Mouse (Mus musculus): Measurements from ENCODE around the gene Igfbp3. TPM values are rescaled to one million over a fixed set of nuclear protein-coding genes. Genes with fewer than 3 reads are reported as not detected.

Gene Igfbp3
- 258 and 266 TPM in 2 replicates for polyA plus RNA-seq (2014; fragmentation: Nextera tagmentation; extraction: Ambion mirVana)

GRCm38 (mm10) chr11:7213501-7214341, at the start of gene Igfbp3:
Igfbp3 (minus strand) TSS chr11:7213923.
- DNase-seq (ENCODE audit: low spot score) (peak; percentile 86), ATAC-seq (ENCODE audit: low read depth) (peak; percentile 83)
- Histone ChIP-seq H3K4me2 (ENCODE audit: low read depth, low read length) (peak within 1 kb of the TSS; percentile 73), H3K27me3 (replicated peaks; ENCODE audit: control insufficient read depth, insufficient read depth, low read length) (no peaks in the 10 kb centered on the region; the same call in 1 of the 2 replicates), H3K9ac (ENCODE audit: low read depth, low read length) (peak within 1 kb of the TSS; percentile 73), H3K36me3 (ENCODE audit: control insufficient read depth, insufficient read depth, low read length) (peaks cover 13% of the 10 kb centered on the region), H3K4me1 (ENCODE audit: control insufficient read depth, insufficient read depth, low read length) (peaks cover 7% of the 10 kb centered on the region; the same call in 1 of the 2 replicates), H3K27ac (replicated peaks; ENCODE audit: low read depth, low read length) (peak within 1 kb of the TSS; percentile 79), H3K4me3 (ENCODE audit: low read depth, low read length) (peak within 1 kb of the TSS; percentile 66), H3K9me3 (ENCODE audit: control insufficient read depth, low read length) (no peaks in the 10 kb centered on the region)
- 0% methylated on average over 5 of the region's 104 CpGs for WGBS

GRCm38 (mm10) chr11:7250870-7251269, 37.1 kb upstream of the Igfbp3 start:
- Histone ChIP-seq H3K36me3 (ENCODE audit: control insufficient read depth, insufficient read depth, low read length) (no peaks in the 10 kb centered on the region), H3K4me2 (ENCODE audit: low read depth, low read length) (no peak overlapping the region), H3K27ac (replicated peaks; ENCODE audit: low read depth, low read length) (no peak overlapping the region), H3K9me3 (ENCODE audit: control insufficient read depth, low read length) (no peaks in the 10 kb centered on the region), H3K4me3 (ENCODE audit: low read depth, low read length) (no peak overlapping the region), H3K9ac (ENCODE audit: low read depth, low read length) (no peak overlapping the region), H3K27me3 (replicated peaks; ENCODE audit: control insufficient read depth, insufficient read depth, low read length) (no peaks in the 10 kb centered on the region), H3K4me1 (ENCODE audit: control insufficient read depth, insufficient read depth, low read length) (no peaks in the 10 kb centered on the region)
- 96% methylated on average over 5 of the region's 5 CpGs for WGBS
- ATAC-seq (ENCODE audit: low read depth) = no peak
- DNase-seq (ENCODE audit: low spot score) = no peak

GRCm38 (mm10) chr11:7250415-7250814, 36.7 kb upstream of the Igfbp3 start:
- no peak for DNase-seq (ENCODE audit: low spot score)
- no peaks in the 10 kb centered on the region for H3K27me3 ChIP-seq (replicated peaks; ENCODE audit: control insufficient read depth, insufficient read depth, low read length)
- 80% methylated on average over 2 of the region's 2 CpGs for WGBS
- no peaks in the 10 kb centered on the region for H3K9me3 ChIP-seq (ENCODE audit: control insufficient read depth, low read length)
- H3K27ac ChIP-seq (replicated peaks; ENCODE audit: low read depth, low read length) = no peak overlapping the region
- H3K4me3 ChIP-seq (ENCODE audit: low read depth, low read length) = no peak overlapping the region
- H3K9ac ChIP-seq (ENCODE audit: low read depth, low read length) = no peak overlapping the region
- H3K36me3 ChIP-seq (ENCODE audit: control insufficient read depth, insufficient read depth, low read length) = no peaks in the 10 kb centered on the region
- no peak overlapping the region for H3K4me2 ChIP-seq (ENCODE audit: low read depth, low read length)
- no peak for ATAC-seq (ENCODE audit: low read depth)
- H3K4me1 ChIP-seq (ENCODE audit: control insufficient read depth, insufficient read depth, low read length) = no peaks in the 10 kb centered on the region

GRCm38 (mm10) chr11:7244782-7245181, 31.1 kb upstream of the Igfbp3 start:
- no peaks in the 10 kb centered on the region for H3K27me3 ChIP-seq (replicated peaks; ENCODE audit: control insufficient read depth, insufficient read depth, low read length)
- no peak overlapping the region for H3K4me3 ChIP-seq (ENCODE audit: low read depth, low read length)
- no peak for DNase-seq (ENCODE audit: low spot score)
- no peaks in the 10 kb centered on the region for H3K36me3 ChIP-seq (ENCODE audit: control insufficient read depth, insufficient read depth, low read length)
- H3K9me3 ChIP-seq (ENCODE audit: control insufficient read depth, low read length) = no peaks in the 10 kb centered on the region
- H3K9ac ChIP-seq (ENCODE audit: low read depth, low read length) = no peak overlapping the region
- H3K4me1 ChIP-seq (ENCODE audit: control insufficient read depth, insufficient read depth, low read length) = no peaks in the 10 kb centered on the region
- no peak overlapping the region for H3K27ac ChIP-seq (replicated peaks; ENCODE audit: low read depth, low read length)
- WGBS = 86% methylated on average over 1 of the region's 1 CpGs
- no peak for ATAC-seq (ENCODE audit: low read depth)
- H3K4me2 ChIP-seq (ENCODE audit: low read depth, low read length) = no peak overlapping the region

- H3K9me3 ChIP-seq (ENCODE audit: control insufficient read depth, low read length) = no peaks in the 10 kb centered on the region
- H3K4me2 ChIP-seq (ENCODE audit: low read depth, low read length) = no peak overlapping the region
- H3K4me3 ChIP-seq (ENCODE audit: low read depth, low read length) = no peak overlapping the region
- ATAC-seq (ENCODE audit: low read depth) (no peak), DNase-seq (ENCODE audit: low spot score) (no peak)
- no peak overlapping the region for H3K27ac ChIP-seq (replicated peaks; ENCODE audit: low read depth, low read length)
- H3K27me3 ChIP-seq (replicated peaks; ENCODE audit: control insufficient read depth, insufficient read depth, low read length) = no peaks in the 10 kb centered on the region
- H3K4me1 ChIP-seq (ENCODE audit: control insufficient read depth, insufficient read depth, low read length) = peaks cover 1% of the 10 kb centered on the region; the same call in 1 of the 2 replicates
- 84% methylated on average over 4 of the region's 4 CpGs for WGBS
- no peak overlapping the region for H3K9ac ChIP-seq (ENCODE audit: low read depth, low read length)
- no peaks in the 10 kb centered on the region for H3K36me3 ChIP-seq (ENCODE audit: control insufficient read depth, insufficient read depth, low read length)
Measured at GRCm38 (mm10) chr11:7239041-7239740, 25.5 kb upstream of the Igfbp3 start.

GRCm38 (mm10) chr11:7238546-7238945, 24.8 kb upstream of the Igfbp3 start:
- no peaks in the 10 kb centered on the region for H3K36me3 ChIP-seq (ENCODE audit: control insufficient read depth, insufficient read depth, low read length)
- H3K4me1 ChIP-seq (ENCODE audit: control insufficient read depth, insufficient read depth, low read length) = peaks cover 6% of the 10 kb centered on the region; the same call in 1 of the 2 replicates
- H3K9me3 ChIP-seq (ENCODE audit: control insufficient read depth, low read length) = no peaks in the 10 kb centered on the region
- no peak overlapping the region for H3K9ac ChIP-seq (ENCODE audit: low read depth, low read length)
- 88% methylated on average over 6 of the region's 6 CpGs for WGBS
- ATAC-seq (ENCODE audit: low read depth) (no peak), DNase-seq (ENCODE audit: low spot score) (no peak)
- no peaks in the 10 kb centered on the region for H3K27me3 ChIP-seq (replicated peaks; ENCODE audit: control insufficient read depth, insufficient read depth, low read length)
- no peak overlapping the region for H3K27ac ChIP-seq (replicated peaks; ENCODE audit: low read depth, low read length)
- H3K4me3 ChIP-seq (ENCODE audit: low read depth, low read length) = no peak overlapping the region
- no peak overlapping the region for H3K4me2 ChIP-seq (ENCODE audit: low read depth, low read length)

GRCm38 (mm10) chr11:7237712-7238111, 24.0 kb upstream of the Igfbp3 start:
- H3K4me3 ChIP-seq (ENCODE audit: low read depth, low read length) = no peak overlapping the region
- DNase-seq (ENCODE audit: low spot score) = peak; percentile 54
- H3K4me1 ChIP-seq (ENCODE audit: control insufficient read depth, insufficient read depth, low read length) = peaks cover 6% of the 10 kb centered on the region; the same call in 1 of the 2 replicates
- 49% methylated on average over 6 of the region's 6 CpGs for WGBS
- no peak overlapping the region for H3K9ac ChIP-seq (ENCODE audit: low read depth, low read length)
- no peaks in the 10 kb centered on the region for H3K36me3 ChIP-seq (ENCODE audit: control insufficient read depth, insufficient read depth, low read length)
- peak; percentile 50 for ATAC-seq (ENCODE audit: low read depth)
- no peaks in the 10 kb centered on the region for H3K9me3 ChIP-seq (ENCODE audit: control insufficient read depth, low read length)
- H3K27me3 ChIP-seq (replicated peaks; ENCODE audit: control insufficient read depth, insufficient read depth, low read length) = no peaks in the 10 kb centered on the region
- H3K4me2 ChIP-seq (ENCODE audit: low read depth, low read length) = no peak overlapping the region
- H3K27ac ChIP-seq (replicated peaks; ENCODE audit: low read depth, low read length) = no peak overlapping the region

- Histone ChIP-seq H3K27ac (replicated peaks; ENCODE audit: low read depth, low read length) (no peak overlapping the region), H3K4me3 (ENCODE audit: low read depth, low read length) (no peak overlapping the region), H3K4me1 (ENCODE audit: control insufficient read depth, insufficient read depth, low read length) (peaks cover 6% of the 10 kb centered on the region; the same call in 1 of the 2 replicates), H3K9ac (ENCODE audit: low read depth, low read length) (no peak overlapping the region), H3K36me3 (ENCODE audit: control insufficient read depth, insufficient read depth, low read length) (no peaks in the 10 kb centered on the region), H3K27me3 (replicated peaks; ENCODE audit: control insufficient read depth, insufficient read depth, low read length) (no peaks in the 10 kb centered on the region), H3K9me3 (ENCODE audit: control insufficient read depth, low read length) (no peaks in the 10 kb centered on the region), H3K4me2 (ENCODE audit: low read depth, low read length) (no peak overlapping the region)
- ATAC-seq (ENCODE audit: low read depth) (no peak), DNase-seq (ENCODE audit: low spot score) (no peak)
- WGBS = 87% methylated on average over 2 of the region's 2 CpGs
Measured at GRCm38 (mm10) chr11:7236751-7237150, 23.0 kb upstream of the Igfbp3 start.
